Mouse (Mus musculus) CD8-positive naive resting alpha-beta T cell, adult 2 months (primary cell): Measurements from ENCODE around the gene 6030408B16Rik.

Experiments
- DNase-seq, 2 experiments: peaks; one replicate each; pipeline ENCODE4 v3.0.0; 2022; ENCODE audit warnings: low read depth in 2 of 2, low spot score in 2 of 2

Gene 6030408B16Rik

DNA sequence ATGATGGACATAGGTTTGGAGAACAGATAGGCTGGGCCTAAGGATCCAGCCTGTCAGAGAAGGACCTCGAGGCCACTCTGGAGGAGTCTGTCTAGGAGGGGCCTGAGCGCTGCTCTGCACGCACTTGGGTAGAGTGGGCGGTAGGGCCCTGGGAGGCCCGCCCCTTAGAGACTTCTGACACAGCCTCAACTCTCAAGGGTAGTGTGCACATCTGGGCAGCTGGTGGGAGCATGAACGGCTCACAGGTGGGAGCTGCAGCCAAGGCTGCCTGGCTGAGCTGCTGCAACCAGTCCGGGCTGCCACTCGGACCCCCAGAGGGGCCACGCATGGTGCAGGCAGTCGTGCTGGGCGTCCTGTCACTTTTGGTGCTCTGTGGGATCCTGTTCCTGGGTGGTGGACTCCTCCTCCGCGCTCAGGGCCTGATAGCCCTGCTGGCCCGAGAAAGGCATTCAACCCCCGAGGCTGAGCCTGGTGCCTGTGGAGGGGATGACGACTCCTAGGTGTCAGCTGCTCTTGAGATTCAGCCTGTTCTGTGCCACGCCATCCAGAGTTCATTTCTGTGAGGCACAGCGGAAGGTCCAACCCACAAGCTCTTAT lies at the start of gene 6030408B16Rik:
Gene 6030408B16Rik, plus strand, starts transcription at position 188 of the 597 bp plus-strand sequence.
- DNase-seq = no peak

DNA sequence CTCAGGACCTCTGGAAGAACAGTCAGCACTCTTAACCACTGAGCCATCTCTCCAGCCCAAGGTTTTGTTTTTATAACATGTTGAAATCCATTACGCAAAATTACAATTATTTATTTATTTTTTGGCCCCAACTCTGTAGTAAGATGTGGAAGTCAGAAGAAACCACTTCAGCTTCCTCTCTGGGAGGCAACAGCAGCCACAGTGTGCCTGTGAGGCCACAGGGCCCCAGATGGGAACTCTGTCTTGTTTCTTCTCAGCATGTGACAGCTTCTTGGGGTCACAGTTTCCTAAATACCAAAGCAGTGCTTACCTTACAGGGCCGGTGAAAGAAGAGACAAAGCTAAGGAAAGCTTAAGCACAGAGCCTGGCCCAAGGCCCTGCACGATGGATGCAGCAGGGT lies 49.0 kb upstream of the 6030408B16Rik start:
- no peak for DNase-seq

DNA sequence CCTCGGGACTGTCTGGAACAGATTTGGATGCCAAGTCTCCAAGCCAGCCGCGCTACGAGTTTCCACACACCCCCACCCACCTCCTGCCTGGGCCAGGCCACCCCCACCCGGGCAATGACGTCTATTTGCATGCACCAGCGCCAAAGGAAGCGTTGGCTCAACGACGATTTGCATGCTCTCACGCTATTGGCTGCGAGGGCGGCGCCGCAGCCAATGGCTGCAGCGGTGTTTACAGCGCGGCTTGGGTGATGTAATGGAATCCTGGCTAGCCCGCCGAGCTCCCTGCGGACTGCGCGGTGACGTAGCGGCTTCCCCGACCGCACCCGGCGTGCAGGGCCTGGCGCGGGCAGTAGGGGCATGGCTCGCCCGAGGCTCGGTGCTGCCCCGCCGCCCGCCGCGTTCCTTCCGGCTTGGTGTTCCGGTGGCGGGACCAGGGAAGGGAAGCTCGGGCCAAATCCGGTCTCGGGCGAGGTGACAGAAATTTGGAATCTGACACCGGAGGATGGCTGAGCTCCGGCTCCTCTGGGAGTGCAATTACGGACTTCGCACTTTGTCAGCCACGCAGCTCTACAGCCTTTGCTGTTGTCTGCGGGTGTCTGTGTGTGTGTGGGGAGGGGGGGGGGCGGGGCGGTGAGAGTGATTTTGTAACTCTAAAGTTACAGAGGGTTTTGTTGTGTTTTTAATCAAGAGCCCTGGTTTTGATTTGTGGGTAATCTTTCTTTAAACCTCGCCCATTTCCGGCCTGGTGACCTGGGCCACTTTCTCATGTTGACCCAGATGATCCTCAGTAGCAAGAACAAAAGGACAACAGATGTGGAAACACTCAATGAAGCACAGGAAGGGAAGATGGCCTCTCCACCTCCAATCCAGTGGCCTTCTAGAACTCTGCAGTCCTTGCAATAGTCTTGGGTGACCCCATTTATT lies 46.5 kb upstream of the 6030408B16Rik start:
- peak; percentile 92 for DNase-seq

DNA sequence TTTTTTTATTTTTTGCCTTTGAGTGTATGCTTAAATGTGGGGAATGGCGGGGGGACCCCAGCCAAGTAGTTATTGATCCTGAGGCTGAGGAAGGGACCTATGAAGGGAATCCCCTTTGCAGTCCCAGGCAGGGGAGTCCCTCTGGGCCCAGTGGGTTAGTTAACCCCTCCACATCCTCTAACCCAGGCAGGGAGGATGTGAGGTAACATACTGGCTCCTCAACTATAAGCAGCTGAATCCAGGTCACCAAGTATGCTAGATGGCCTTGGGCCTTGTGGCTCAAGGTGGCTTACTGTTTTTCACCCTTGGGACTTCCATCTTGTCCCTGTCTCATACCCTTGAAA lies 45.9 kb upstream of the 6030408B16Rik start:
- no peak for DNase-seq

DNA sequence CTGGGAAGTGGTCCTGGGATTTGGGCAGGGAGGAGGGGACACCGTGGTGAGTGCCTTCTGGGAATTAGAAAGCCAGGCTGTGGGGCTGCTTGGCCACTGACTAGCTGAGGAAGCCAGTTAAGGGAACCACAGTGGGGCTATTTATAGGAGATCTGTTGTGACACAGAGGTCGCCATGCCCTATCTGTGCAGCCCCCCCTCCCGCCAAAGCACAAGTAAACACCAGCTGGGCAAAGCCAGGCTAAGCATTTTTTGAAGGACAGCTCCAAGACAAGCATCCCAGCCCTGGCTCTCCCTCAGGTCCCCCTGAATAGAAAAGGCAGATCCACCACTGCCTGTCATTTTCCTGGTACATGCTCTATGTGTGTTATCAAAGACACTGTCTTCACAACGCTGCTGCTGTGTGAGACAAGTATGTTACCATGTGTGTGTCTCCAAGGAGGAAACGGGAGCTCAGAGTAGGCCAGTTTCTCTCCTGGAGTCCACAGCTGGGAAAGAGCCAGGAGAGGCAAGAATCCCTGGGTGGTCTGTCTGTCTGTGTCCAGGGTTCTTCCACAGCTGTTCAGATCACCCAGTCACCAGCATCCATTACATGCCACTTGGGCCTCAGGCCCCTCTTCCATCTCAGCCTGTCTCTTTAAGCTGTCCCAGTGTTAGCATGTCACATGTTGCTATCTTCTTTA lies 44.8 kb upstream of the 6030408B16Rik start:
- DNase-seq = no peak

DNA sequence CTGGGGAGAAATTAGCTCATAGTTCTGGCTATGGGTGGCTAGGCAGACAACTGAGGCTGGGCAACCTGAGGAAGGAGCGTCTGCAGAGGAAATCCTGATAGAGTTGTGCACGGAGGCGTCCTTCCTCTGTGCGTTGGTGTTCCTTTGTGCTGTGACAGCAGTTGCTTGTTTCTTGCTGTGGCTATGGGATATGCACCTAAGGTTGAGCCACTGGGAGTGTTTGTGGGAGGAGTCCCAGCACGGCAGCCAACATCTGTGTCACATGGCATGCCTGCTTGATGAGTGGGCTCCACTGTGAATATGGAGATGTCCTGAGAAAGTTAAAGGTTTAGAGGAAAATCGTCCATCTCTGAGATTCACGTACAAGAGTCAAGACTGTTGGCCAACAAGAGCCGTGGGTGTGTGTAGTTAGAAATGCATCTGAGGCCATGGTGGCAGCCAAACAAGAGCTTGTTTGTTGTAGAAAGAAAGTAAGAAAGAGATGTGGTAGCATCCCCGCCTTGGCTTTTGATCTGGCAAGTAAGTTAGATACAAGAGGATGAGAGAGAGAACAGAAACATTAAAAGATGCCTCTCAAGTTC lies 42.7 kb upstream of the 6030408B16Rik start:
- no peak for DNase-seq

DNA sequence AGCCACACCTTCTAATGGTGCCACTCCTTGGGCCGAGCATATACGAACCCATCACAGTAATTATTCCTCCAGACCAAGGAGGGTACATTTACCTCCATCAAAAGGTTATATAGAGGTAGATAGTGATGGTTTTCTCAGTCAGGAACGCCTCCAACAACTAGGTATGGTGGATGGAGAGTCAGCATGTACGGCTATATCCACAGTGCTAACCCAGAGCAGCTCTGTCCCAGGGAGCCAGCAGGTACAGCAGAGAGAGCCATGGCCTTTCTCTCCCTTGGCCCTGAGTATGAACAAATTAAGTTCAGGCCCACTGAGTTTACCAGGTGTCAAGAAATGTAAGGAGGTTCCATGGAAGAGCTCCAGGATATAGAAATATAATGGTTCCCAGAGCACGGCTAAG lies 41.1 kb upstream of the 6030408B16Rik start:
- DNase-seq = no peak

DNA sequence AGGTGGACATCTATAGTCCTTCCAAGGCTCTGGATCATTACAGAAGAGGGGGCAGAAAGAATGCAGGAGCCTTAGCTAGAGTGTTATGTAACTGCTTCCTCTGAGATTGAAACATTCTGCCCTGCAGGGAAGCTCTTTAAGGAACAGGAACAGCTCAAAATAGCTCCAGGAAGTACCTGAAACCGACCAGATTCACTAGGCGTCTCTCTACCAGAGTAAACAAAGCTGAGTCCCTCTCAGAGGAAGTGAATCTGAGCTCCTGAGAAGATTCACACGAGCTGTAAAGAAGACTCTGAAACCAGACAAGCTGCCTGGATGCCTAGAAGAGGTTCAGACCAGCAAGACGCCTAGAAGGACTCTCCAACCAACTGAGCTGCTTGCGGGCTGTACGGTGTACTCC lies 40.4 kb upstream of the 6030408B16Rik start:
- DNase-seq = no peak

DNA sequence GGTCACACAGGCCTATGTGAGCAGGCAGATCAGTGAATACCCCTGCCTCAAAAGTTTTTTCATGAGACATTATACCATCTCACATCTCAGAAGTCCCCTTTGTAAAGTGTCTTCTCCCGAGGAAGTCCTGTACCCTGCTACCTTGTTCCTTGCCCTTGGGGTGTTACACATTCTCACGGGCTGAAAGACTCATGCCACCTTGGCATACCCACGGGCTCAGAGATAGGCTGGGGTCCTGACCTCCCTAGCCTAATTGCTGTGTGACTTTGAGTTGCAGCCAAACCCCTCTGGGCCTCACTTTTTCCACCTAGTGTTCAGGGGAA lies 39.5 kb upstream of the 6030408B16Rik start:
- no peak for DNase-seq

DNA sequence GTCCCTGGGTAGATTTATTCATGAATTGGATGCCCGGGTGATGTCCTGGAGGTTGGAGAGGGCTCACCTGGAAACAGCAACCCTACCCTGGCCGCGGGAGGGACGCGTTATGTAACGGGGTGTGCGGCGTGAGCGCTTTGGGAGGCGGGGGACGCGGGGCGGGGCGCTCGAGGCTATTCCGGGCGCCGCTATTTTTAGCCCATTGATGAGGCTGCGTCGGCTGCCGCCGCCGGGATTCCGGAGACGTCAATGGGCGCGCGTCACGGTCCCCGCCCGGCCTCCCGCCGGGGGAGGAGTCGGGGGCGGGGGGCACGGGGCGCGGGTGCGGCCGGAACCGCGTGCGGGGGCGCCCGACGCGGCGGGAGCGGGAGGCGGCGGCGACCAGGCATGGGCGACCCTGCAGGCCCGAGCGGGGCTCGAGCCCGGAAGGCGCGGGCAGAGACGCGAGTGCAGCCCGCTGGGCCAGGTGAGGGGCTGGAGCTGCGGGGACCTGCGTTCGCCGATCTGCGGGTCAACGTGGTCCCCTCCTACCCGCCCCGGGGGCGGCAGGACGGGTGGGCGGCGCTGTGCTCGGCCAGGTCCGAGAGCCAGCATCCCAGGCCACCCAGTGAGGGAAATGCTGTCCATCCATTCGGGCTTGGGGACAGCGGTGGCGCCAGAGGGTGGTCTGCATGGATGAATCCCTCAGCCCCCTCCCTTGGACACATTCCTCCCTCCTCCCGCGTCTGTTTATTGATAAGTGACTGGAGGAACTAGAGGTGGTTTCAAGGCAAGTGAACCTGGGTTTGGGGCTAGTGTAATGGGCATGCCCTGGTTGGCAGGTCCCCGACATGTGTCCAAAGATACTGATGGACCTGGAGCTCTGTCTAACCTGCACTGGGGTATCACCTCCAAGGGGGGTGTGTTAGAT lies 38.9 kb upstream of the 6030408B16Rik start, which contains the start of gene Nr4a1:
Gene Nr4a1, plus strand, starts transcription at position 384 of the 910 bp plus-strand sequence.
- peak; percentile 62 to 63 for DNase-seq

DNA sequence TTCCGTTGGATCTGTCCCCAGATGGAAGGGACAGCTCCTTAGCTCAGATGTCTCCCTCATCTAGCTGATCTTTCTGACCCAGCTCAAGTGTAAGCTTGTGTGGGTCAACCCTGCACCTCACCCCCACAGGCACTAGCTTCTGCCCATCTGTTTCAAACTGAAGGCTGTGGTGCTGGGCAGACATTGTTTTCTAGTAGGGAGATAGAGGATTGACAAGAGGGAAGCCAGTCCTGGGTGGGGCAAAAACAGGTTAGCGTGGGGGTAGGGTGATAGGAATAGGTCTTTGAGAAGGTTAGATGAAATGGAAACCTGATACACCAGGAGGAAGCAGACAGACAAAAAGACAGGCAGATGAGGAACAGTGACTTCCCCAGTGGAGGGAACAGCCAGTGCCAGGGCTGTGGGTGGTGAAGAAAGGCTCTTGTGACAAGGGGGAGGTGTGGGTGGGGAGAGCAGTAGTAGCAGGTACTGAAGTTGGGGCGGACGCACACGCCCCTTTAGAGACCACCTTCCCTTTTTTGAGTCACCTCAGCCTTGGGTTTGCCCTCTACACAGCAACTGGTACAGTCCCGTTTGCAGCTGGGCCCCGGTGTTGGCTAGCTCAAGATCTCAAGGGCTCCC lies 37.1 kb upstream of the 6030408B16Rik start:
- no peak for DNase-seq

DNA sequence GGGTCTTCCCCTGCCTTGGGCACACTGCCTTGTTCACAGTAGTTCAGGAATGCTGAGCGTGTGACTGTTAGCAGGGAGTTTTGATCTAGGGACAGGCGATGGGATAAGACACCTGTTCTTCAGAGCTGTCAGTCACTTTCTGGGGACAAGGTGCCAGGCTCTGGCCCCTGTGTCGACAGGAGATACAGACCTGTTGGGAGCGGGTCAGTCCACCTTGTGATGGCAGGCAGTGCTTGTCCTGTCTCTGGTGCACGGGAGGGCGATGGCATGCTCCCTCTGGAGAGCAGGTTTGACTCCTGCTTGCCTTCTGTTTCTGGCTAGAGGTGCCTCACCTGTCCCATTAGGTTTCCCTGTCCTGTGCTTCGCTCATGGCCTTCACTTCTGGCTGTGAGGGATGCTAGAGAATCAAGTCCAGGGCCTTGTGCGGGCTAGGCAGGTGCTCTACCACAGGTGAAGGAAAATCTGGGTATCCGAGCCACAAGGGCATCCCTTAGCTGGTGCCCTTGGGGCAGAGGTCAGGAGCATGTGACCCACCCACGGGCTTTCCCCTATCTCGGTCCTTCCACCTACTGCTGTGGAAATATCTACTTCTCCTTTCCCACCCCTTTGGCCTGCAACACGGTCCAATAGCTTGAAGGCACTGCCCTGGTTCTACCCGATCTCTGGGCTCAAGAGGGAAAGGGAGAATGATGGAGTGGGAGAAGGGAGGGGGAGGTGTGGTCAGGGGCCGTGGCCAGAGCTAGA lies 36.4 kb upstream of the 6030408B16Rik start:
- no peak for DNase-seq

DNA sequence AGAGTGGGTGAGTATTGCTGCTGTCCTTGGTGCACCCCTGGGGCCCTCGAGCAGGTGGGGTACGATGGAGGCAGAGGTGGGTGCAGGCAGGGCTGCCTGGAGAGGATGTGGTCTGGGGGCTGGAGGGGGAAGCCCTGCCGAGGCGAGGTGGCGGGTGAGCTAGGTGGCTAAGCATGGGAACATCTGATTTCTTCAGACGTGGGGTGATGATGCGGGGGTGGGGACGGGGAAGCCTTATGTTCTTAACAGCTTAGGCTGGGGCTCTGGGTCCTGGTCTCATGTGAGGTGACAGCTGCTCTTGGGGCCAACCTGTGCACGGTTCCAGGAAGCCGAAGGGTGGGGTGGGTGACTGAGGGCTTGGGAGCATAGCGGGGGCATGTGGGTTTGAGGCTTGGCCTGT lies 34.6 kb upstream of the 6030408B16Rik start:
- peak; percentile 84 for DNase-seq

DNA sequence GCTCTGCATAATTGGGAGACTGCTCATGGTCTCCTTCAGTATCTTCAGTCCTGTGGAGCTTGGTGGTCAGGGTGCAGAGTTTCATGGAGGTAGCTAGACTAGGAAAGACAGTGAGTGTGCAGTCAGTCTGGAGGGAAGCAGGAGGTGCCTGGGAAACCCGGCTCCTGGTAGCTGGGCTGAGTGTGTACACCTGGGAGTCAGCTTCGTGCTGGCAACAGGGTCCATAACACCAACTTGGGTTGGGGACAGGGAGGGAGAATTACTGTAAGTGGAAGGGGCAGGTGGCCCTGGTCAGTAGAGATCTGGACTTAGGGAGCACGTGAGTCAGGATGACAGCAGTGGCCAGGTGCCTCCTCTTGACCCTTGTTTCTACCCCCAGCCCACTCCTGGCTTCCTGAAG lies 33.1 kb upstream of the 6030408B16Rik start:
- no peak for DNase-seq

DNA sequence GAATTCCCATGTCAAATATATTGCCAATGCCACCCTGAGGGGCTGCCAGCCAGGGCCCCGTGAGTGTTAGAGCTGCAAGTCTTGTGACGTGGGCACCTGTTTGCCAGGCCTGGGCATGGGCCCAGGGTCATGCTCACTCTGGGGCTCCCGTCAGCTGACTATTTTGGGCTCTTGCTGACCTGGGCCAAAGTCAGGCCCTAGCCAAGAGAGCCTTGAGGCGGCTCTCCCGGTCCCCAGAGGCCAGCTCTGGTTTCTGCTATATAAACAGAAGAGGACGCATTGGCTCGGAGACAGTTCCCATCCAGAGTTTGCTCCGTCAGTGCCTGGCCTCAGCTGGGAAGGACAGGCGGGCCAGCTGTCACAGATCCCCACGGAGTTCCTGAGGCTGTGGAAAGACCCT lies 32.6 kb upstream of the 6030408B16Rik start:
- no peak for DNase-seq

DNA sequence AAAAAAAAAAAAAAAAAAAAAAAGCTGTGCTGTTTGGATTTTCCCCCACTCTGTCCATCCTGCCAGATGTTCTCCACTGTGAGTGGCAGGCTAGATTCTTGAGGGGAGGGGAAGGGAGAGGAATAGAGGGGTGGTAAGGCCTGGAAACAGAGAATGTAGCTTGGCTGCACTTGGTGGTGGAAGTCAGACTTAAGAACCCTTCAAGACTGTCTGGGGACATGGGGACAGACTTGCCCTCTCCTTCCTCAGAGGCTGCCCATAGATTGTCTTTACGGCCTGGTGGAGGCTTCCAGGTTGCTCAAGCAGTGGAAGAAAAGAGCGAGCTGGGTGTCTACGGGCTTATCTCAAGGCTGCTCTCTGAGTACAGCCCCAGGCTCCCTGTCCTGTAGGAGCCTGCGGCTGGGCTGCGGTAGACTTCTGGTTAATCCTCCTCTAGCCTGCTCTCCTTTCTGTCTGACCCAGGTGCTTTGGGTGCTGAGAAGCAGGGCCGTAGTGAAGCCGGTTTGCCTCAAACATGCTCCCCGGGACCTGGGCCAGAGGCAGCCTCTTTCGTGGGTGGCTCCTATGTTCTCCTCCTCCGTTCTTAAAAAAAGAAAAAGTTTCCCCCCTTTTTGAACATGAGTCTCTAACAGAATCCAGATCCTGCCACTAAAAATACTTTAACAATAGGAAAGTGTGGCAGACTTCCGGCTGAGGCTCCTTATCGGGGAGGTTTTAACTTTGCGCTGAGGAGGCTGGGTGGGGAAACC lies 32.0 kb upstream of the 6030408B16Rik start:
- no peak for DNase-seq

DNA sequence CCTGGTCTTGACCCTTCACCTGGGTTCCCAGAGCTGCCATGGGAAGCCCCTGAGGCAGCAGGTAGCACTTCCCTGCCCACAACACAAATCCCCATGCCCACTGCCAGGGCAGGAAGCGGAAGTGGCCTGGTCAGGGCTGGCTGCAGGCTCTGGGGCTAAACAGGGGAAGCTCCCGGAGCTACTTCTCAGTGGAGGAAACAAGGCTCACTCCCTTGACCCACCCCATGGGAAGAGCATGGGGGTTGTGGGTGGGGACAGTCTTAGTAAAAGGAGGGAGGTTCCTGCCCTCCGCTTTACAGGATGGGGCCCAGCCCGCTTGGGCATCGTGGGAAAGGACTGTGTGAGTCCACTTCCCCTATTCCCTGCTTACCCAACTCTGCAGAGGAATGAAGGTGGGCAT lies 30.5 kb upstream of the 6030408B16Rik start:
- no peak for DNase-seq

DNA sequence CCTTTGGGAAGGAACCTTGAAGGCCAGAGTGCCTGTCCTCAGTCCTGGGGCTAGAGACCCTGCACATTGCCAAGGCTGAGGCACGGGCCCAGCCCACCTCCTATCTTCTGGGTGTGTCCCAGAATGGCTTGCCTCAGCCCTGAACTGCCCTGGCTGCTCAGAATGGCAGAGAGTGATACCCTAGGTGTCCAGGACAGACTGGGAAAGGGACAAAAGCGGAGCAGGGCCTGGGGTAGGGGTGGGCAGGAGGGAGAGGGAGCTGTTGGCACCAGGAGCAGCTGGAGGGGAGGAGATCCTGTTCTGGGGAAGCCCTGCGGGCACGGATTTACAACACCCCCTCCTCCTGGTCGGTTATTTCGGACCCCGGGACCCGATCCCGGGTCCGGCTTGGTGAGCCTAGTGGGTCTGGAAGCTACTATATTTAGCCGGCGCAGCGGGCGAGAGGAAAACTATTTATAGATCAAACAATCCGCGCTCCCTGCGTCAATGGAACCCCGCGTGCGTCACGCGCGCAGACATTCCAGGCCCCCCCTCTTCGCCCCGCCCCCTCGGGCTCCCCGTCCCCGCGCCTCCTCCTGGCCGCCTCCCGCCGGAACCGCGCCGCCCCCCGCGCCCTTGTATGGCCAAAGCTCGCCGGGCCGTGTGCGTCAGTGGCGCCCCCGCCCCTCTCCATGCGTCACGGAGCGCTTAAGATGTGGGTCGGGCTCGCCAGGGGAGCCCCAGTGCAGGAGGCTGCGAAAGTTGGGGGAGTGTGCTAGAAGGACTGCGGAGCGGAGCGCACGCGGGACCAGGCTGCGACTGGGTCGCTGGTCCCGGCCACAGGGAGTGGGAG lies 26.7 kb upstream of the 6030408B16Rik start:
- DNase-seq = peak; percentile 97 to 99
